Mouse (Mus musculus) heart, embryonic 13.5 days (tissue): ENCODE results near the gene Cacna1b. TPM values are rescaled to one million over a fixed set of nuclear protein-coding genes. Genes with fewer than 3 reads are reported as not detected.

Source experiments
- ATAC-seq: fragments of 200-750 bp; cut with Nextera tagmentation; 2 replicates; pipeline ENCODE4 v1.8.0; 2017; ENCODE audit warnings: moderate TSS enrichment; ENCODE audit not compliant: insufficient number of reproducible peaks, low FRiP score, low TSS enrichment; ENCODE audit errors: extremely low read depth
- H3K27ac ChIP-seq: fragments of 300-500 bp; sonication (generic); replicated peaks from 2 replicates; pipeline ENCODE4 v1.5.1; 2015; ENCODE audit warnings: moderate library complexity, mild to moderate bottlenecking, inconsistent platforms
- H3K27me3 ChIP-seq: fragments of 300-500 bp; sonication (generic); replicated peaks from 2 replicates; pipeline ENCODE4 v1.6.1; 2015; ENCODE audit warnings: mild to moderate bottlenecking, inconsistent platforms
- H3K36me3 ChIP-seq: fragments of 300-500 bp; sonication (generic); 2 replicates; pipeline ENCODE4 v1.6.1; 2015; ENCODE audit warnings: mild to moderate bottlenecking, inconsistent platforms
- H3K4me1 ChIP-seq: fragments of 300-500 bp; sonication (generic); 2 replicates; pipeline ENCODE4 v1.6.1; 2015; ENCODE audit warnings: inconsistent platforms
- H3K4me2 ChIP-seq: fragments of 300-500 bp; sonication (generic); 2 replicates; pipeline ENCODE4 v1.6.1; 2015; ENCODE audit warnings: inconsistent platforms, mild to moderate bottlenecking, moderate library complexity
- H3K4me3 ChIP-seq: fragments of 300-500 bp; sonication (generic); 2 replicates; pipeline ENCODE4 v1.5.1; 2015; ENCODE audit warnings: moderate library complexity, mild to moderate bottlenecking, inconsistent platforms
- H3K9ac ChIP-seq: fragments of 300-500 bp; sonication (generic); 2 replicates; pipeline ENCODE4 v1.6.1; 2015; ENCODE audit warnings: inconsistent platforms, mild to moderate bottlenecking, moderate library complexity
- H3K9me3 ChIP-seq: fragments of 300-500 bp; sonication (generic); 2 replicates; pipeline ENCODE4 v1.6.1; 2016; ENCODE audit warnings: inconsistent platforms
- WGBS: fragments of 180-500 bp; shearing (Covaris S2); methylation state at CpG from one replicate; pipeline ENCODE4 v1.1.7; 2015; ENCODE audit warnings: mixed read lengths; 5-methylcytosine and 5-hydroxymethylcytosine counted together
- polyA plus RNA-seq: library from polyadenylated mRNA; unstranded; fragments of >200 nt; fragmentation: Nextera tagmentation; extraction: Ambion mirVana; gene quantifications from 2 replicates; pipeline ENCODE4 v1.2.1, GENCODE M21; 2015

The Cacna1b gene
- polyA plus RNA-seq, 1 experiment from 2014 or later: 0.15 TPM

DNA sequence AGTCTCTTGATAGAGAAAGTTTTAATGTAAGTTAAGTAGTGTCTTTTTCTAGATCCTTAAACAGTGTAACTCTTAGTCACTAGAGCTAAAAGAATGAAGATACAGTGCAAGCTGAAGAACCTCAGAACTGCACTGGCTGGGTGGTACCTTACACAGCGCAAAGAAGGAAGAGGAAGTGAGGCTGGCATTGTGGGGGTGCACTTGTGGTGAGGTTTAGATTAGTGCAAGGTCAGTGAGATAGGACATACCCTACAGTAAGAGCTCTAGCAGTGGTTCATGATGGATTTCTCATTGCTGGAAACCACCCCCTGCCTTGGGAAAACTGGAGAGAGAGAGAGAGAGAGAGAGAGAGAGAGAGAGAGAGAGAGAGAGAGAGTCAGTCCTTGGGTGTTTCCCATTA is 192.0 kb downstream of the Cacna1b start:
- no peak overlapping the region for H3K4me3 ChIP-seq
- H3K36me3 ChIP-seq: no peaks in the 10 kb centered on the region
- H3K9me3 ChIP-seq: no peaks in the 10 kb centered on the region
- H3K27me3 ChIP-seq: peaks cover 34% of the 10 kb centered on the region
- WGBS: 65% methylated on average over 1 of the region's 1 CpGs
- no peak overlapping the region for H3K27ac ChIP-seq
- no peaks in the 10 kb centered on the region for H3K4me1 ChIP-seq
- no peak overlapping the region for H3K9ac ChIP-seq
- H3K4me2 ChIP-seq: no peak overlapping the region
- no peak for ATAC-seq

DNA sequence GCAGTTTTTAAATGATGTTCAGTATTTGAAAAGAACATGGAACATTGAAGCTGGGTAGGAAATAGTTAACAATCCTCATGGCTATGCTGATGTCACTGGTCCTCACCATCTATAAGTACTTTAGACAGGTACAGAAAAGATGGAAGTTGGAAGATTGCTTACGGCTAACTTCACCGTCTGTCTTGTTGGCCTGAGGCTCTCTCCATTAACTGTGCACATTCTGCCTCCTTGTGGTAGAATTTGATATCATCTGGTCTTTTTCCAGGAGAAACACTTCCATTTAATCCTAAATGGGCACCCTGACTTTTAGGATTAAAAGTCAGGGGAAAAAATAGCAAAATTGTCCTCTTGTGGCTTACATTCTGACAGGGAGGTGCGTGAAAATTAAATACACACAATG is 194.4 kb downstream of the Cacna1b start:
- no peak overlapping the region for H3K9ac ChIP-seq
- H3K27me3 ChIP-seq: peaks cover 25% of the 10 kb centered on the region
- no peaks in the 10 kb centered on the region for H3K9me3 ChIP-seq
- no peaks in the 10 kb centered on the region for H3K4me1 ChIP-seq
- ATAC-seq: no peak
- H3K36me3 ChIP-seq: no peaks in the 10 kb centered on the region
- no peak overlapping the region for H3K4me3 ChIP-seq
- 7% methylated on average over 3 of the region's 3 CpGs for WGBS
- no peak overlapping the region for H3K4me2 ChIP-seq
- no peak overlapping the region for H3K27ac ChIP-seq

GRCm38 (mm10) chr2:24562547-24563290 is 200.2 kb downstream of the Cacna1b start:
- Histone ChIP-seq H3K9me3 (no peaks in the 10 kb centered on the region), H3K27me3 (peaks cover 3% of the 10 kb centered on the region), H3K9ac (no peak overlapping the region), H3K4me3 (no peak overlapping the region), H3K4me2 (no peak overlapping the region), H3K4me1 (no peaks in the 10 kb centered on the region), H3K36me3 (no peaks in the 10 kb centered on the region), H3K27ac (no peak overlapping the region)
- no peak for ATAC-seq
- 63% methylated on average over 7 of the region's 7 CpGs for WGBS

GRCm38 (mm10) chr2:24561946-24562345 is 201.0 kb downstream of the Cacna1b start:
- no peak overlapping the region for H3K4me3 ChIP-seq
- no peaks in the 10 kb centered on the region for H3K36me3 ChIP-seq
- H3K27ac ChIP-seq: no peak overlapping the region
- ATAC-seq: no peak
- H3K4me2 ChIP-seq: no peak overlapping the region
- no peak overlapping the region for H3K9ac ChIP-seq
- no peaks in the 10 kb centered on the region for H3K27me3 ChIP-seq
- WGBS: 76% methylated on average over 6 of the region's 6 CpGs
- no peaks in the 10 kb centered on the region for H3K9me3 ChIP-seq
- peaks cover 3% of the 10 kb centered on the region for H3K4me1 ChIP-seq

DNA sequence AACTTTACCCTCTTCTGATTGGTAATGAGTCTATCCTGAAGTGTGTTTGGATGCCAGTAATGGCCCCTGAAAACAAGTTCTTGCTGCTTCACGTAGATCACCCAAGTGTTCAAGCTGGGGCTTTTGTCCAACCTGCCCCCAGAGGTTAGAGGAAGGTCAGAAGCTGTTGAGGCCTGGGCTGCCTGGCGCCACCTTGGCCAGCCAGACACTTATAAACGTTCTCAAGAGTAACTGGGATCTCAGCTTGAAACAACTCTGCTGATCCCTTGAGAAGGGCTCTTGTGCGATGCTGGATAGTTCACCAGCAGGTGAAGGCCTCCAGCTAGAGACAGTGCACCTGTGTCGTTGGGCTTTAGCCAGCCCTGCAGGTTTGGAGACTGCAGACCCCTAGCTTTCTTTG is 202.8 kb downstream of the Cacna1b start:
- no peak for ATAC-seq
- 62% methylated on average over 5 of the region's 5 CpGs for WGBS
- H3K27ac ChIP-seq: no peak overlapping the region

GRCm38 (mm10) chr2:24556347-24556746 is 206.6 kb downstream of the Cacna1b start:
- peaks cover 30% of the 10 kb centered on the region for H3K4me1 ChIP-seq
- no peaks in the 10 kb centered on the region for H3K36me3 ChIP-seq
- H3K9me3 ChIP-seq: no peaks in the 10 kb centered on the region
- H3K9ac ChIP-seq: no peak overlapping the region
- H3K27me3 ChIP-seq: no peaks in the 10 kb centered on the region
- ATAC-seq: peak; percentile 29; the same call in 1 of the 2 replicates
- whole genome bisulfite sequencing: 41% methylated on average over 6 of the region's 6 CpGs
- peak overlapping the region; percentile 51 for H3K4me2 ChIP-seq
- H3K4me3 ChIP-seq: no peak overlapping the region; the same call in 1 of the 2 replicates
- H3K27ac ChIP-seq: peak overlapping the region; percentile 82

More for the DNA sequence above, 202.8 kb downstream of the Cacna1b start:
- no peak overlapping the region for H3K4me3 ChIP-seq
- H3K27me3 ChIP-seq: no peaks in the 10 kb centered on the region
- no peak overlapping the region for H3K9ac ChIP-seq
- H3K36me3 ChIP-seq: no peaks in the 10 kb centered on the region
- peaks cover 16% of the 10 kb centered on the region for H3K4me1 ChIP-seq
- no peak overlapping the region for H3K4me2 ChIP-seq
- no peaks in the 10 kb centered on the region for H3K9me3 ChIP-seq

DNA sequence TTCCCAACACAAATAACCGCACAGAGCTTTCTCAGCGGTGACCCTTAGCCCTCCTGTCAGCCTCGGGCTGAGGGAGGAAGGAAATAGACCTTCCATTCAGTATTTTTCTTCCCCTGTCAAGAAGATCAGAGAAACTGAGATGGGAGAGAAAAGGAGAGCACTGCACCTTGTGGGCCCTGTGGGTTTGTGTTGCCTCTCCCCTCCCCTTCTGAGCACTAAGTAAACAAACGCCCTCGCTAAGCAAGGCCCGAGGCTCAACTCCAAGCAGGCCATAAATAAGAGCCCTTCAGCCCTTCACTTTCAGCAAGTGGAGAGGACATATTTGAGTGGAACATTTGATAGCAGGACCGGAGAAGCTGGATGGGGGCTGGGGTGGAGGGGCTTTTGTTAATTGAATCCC is 209.0 kb downstream of the Cacna1b start:
- H3K36me3 ChIP-seq: no peaks in the 10 kb centered on the region
- WGBS: 25% methylated on average over 7 of the region's 7 CpGs
- no peak overlapping the region for H3K4me3 ChIP-seq
- ATAC-seq: no peak
- H3K27me3 ChIP-seq: no peaks in the 10 kb centered on the region
- no peak overlapping the region for H3K9ac ChIP-seq
- H3K4me2 ChIP-seq: no peak overlapping the region
- no peaks in the 10 kb centered on the region for H3K9me3 ChIP-seq
- H3K27ac ChIP-seq: no peak overlapping the region
- H3K4me1 ChIP-seq: peaks cover 30% of the 10 kb centered on the region

Other genes starting within 250 kb of the Cacna1b start
- gene Ehmt1, start 156.5 kb upstream of the Cacna1b start, polyA plus RNA-seq: 52.3 and 55.5 TPM in 2 replicates
- 14.3 and 15.0 TPM in 2 replicates for gene Arrdc1, start 172.1 kb upstream of the Cacna1b start, polyA plus RNA-seq
- gene Zmynd19, start 186.6 kb upstream of the Cacna1b start, polyA plus RNA-seq: 8.1 and 10.0 TPM in 2 replicates
- gene Dph7, start 199.2 kb upstream of the Cacna1b start, polyA plus RNA-seq: 18.5 and 20.0 TPM in 2 replicates
- gene Mrpl41, start 211.9 kb upstream of the Cacna1b start, polyA plus RNA-seq: 109 and 125 TPM in 2 replicates
- gene Pnpla7, start 212.9 kb upstream of the Cacna1b start, polyA plus RNA-seq: 7.7 and 8.7 TPM in 2 replicates